Mouse (Mus musculus): Measurements from ENCODE around the gene Arcn1.

Arcn1 gene

DNA sequence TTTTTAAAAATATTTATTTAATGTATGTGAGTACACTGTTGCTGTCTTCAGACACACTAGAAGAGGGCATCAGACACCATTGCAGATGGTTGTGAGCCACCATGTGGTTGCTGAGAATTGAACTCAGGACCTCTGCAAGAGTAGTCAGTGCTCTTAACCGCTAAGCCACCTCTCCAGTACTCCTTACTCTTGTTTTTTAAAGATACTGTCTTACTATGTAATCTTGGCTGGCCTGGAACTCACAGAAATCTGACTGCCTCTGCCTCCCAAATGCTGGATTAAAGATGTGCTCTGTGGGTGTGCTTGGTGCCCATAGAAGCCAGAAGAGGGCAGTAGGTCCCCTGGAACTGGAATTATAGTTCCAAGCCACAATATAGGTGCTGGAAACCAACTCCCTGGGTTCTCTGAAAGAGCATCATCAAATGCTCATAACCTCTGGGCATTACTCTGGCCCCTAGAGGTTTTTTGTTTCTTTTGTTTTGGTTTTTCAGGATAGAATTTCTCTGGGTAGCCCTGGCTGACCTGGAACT lies 26.9 kb downstream of the Arcn1 start:
- DNase-seq (ENCODE audit: low read depth): no peak

- DNase-seq (ENCODE audit: low read depth): no peak
These were observed 30.2 kb downstream of the Arcn1 start for GRCm38 (mm10) chr9:44737240-44737949.

DNA sequence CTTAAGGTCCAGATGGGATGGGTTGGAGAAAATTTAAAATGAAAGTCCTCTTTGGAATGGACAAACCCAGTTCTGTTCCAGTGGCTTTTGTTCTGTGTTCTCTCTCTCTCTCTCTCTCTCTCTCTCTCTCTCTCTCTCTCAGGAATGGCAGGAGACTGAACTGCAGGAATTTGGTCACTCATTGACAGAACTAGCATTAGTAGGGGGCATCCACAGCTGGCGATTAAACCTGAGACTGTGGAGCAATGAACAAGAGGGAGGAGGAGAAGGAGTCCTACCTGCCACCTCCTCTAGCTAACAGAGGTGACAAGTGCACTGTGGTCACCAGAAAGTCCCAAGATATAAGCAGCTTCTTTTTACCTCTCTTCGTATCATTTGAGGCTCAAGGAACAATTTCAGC lies 31.3 kb downstream of the Arcn1 start:
- no peak for DNase-seq (ENCODE audit: low read depth)

DNA sequence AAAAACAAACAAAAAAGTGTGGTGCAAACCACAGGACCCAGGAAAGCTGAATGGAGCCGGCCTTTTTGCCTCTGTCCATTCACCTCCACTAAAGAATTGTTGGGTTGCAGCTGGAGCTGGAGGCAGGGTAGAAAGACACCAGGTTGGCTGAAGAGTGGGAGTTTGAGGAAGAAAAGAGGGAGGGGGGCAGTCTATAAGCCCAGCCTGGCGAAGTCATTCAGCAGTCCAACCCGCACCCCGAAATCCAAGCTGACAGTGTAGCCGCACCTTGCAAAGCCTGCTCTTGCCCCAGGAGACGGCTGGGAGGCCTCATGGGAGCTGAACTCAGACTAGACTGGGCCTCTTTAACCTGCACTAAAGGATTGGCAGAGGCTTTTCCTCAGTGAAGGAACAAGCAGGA lies 31.8 kb downstream of the Arcn1 start:
- DNase-seq (ENCODE audit: low read depth): no peak

- no peak for DNase-seq (ENCODE audit: low read depth)
These were observed 32.8 kb downstream of the Arcn1 start, which contains the start of gene Phldb1 for GRCm38 (mm10) chr9:44734524-44735494. Phldb1 (minus strand) TSS chr9:44735198.

GRCm38 (mm10) chr9:44733671-44734523 lies 33.7 kb downstream of the Arcn1 start:
- DNase-seq (ENCODE audit: low read depth): no peak

DNA sequence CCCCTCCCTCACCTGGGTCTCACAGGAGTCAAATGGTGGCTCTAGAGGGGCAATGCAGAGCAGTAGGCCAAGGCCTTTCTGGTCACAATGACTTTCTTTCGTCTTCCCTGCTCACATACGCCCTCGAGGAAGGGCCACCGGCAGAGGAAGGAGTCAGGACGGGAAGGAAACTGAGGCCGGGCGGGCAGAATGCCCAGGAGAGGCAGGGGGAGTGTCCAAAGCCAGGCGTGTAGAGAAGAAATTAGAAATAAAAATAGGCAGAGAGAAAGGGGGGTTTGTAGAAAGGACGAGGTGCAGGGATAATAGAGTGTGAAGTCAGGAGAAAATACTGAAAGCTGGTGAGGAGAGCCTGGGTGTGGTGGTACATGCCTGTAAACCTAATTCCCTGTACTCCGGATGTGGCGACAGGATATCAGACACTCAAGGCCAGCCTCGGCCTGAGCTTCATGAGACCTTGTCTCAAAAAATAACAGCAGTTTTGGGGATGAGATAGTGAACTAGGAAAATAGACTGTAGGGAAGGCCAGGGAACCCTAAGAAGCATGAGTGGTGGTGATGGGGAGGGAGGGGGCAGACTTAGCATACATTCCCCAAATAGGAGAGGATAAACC lies 34.6 kb downstream of the Arcn1 start:
- no peak for DNase-seq (ENCODE audit: low read depth)

DNA sequence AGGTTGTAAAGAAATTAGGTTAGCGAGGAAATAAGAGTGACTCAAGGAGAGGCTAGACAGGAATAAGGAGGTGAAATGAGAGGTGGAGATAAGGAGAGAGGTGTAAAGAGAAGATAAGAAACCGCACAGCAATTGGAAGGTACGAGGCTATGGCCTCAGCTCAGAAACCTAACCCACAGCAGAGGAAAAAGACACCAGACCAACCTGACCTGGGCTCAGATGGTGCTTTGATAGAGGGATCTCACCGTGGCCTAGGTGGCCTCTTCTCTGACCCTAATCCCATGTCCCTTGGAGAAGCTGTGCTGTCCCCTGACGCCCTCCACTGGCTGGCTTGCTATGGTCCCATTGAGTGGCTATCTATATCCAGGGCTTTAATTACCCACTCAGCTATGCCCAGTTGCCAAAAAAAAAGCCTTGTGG lies 35.5 kb downstream of the Arcn1 start:
- DNase-seq (ENCODE audit: low read depth): no peak

DNA sequence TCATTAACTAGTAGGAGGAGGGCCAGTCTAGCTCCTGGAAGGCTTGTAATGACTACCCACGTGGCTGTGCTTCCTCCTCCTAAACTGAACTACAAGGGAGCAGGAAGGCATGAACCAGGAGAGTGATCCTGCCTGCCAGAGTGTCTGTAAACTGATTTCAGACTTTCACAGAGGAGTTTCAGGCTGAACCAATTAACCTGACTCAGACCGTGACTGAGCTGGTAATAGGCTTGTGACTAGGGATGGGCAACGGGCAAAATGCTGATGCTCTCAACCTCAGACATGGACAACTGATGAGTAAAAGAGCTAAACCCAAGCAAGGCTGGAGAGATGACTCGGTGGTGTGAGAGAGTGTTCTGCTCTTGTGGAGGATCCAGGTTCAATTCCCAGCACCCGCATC lies 40.2 kb downstream of the Arcn1 start:
- DNase-seq (ENCODE audit: low read depth): no peak

DNA sequence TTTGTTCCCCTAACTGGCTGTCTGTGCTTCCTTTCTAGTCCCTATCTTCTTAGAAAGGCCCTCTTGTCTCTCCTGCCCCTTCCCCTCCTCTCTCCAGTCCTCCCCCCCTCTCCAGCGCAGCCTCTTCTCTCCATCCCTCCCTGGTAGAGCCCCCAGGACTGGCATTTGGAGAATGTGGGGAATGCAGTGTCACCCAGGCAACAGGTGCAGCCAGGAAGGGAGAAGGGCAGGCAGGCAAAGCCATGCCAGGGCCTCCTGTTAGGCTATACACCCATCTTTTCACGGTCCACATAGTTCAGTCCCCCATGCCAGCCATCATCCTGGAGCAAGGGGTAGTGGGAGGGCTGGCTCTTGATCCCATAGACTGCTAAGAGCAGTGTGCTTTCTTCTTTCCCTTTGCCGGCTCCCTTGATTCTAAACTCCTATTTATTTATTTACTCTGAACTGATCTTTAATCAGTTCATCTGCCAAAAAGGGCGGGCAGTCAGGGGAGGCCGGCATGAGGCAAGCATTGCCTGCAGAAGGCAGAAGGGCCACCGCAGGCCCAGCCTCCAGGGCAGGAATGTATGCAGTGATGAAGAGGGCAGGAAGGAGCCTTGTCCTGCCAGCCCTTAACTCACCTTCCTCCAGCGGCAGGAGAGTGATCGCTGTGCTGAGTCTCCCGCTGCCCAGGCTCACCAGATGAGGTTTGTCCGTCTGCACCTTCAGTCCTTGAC lies 41.1 kb downstream of the Arcn1 start:
- no peak for DNase-seq (ENCODE audit: low read depth)

DNA sequence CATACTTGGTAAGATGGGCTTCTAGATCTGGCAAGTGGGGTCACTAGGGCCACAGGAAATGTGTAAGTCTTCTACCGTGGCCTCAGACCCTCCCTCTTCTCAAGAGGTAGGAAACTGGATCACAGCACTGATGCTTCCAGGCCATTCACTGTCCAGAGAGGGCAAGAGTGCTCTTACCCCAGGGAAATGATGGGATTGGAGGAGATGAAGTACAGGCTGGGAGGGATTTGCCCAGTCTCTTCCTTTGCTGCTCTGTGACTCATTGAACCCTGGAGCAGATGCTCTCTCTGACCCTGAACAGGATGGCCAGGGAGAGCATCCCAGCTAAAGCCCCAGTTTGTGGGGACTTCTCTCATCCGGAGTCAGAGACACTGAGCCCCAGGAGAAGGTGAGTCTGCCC lies 43.0 kb downstream of the Arcn1 start:
- no peak for DNase-seq (ENCODE audit: low read depth)

GRCm38 (mm10) chr9:44724223-44724622 lies 43.4 kb downstream of the Arcn1 start:
- DNase-seq (ENCODE audit: low read depth): no peak

DNA sequence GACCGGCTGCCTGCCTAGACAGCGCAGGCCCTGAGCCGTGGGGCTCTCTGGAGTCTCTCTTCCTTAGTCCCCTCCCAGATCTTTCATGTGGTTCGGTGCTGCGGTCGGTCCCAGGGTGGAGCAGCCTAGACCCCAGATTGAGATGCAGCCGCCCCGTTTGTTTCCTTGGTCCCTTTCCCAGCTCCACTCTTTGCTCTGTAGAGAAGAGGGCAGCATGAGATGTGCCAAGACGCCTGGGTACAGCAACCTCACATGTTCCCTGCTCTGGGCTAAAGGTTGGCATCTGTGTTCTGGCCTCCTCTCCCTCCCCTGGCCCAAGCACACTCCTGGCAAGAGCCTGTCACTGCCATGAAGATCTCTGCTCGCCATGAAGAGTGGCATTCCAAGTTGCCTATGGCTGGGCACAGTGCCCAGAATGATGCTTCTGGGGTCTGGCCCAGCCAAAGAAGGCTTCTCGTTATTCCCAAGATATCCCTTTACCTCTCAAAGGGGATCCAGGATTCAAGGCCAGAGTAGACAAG lies 44.1 kb downstream of the Arcn1 start:
- no peak for DNase-seq (ENCODE audit: low read depth)

DNA sequence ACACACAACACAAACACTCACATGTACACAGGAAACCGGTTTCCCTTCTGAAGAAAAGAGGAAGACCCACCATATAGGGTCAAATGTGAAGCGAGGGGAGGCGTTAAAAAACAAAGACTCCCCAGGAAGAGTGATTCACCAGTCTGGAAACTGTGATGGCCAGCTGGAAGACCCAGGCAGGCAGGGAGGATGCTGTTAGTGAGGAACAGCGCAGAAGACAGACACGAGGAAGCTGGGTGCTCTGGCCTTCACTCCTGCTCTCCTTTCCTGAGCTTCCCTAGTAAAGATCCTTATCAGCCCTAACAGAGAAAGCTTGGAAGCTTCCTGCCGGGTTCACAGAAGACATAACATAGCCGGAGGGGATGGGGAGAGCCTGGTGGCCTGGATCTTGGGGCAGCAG lies 44.6 kb downstream of the Arcn1 start:
- no peak for DNase-seq (ENCODE audit: low read depth)

- no peak for DNase-seq (ENCODE audit: low read depth)
These were observed 45.1 kb downstream of the Arcn1 start for GRCm38 (mm10) chr9:44722575-44722974.

DNA sequence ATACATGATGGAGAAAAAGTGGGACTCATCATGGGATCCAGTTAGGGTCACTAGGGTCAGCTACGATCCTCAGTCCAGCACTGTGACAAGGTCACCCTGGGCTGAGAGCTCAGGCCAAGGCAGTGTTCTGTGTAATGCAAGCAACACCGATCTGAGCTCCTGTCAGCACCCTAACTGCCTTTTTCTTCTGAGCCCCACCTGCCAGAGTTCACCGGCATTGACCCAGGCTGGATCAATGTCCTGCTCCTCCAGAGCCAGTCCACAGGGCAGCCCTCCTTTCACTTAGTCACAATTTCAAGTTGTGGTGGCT lies 45.8 kb downstream of the Arcn1 start:
- no peak for DNase-seq (ENCODE audit: low read depth)

DNA sequence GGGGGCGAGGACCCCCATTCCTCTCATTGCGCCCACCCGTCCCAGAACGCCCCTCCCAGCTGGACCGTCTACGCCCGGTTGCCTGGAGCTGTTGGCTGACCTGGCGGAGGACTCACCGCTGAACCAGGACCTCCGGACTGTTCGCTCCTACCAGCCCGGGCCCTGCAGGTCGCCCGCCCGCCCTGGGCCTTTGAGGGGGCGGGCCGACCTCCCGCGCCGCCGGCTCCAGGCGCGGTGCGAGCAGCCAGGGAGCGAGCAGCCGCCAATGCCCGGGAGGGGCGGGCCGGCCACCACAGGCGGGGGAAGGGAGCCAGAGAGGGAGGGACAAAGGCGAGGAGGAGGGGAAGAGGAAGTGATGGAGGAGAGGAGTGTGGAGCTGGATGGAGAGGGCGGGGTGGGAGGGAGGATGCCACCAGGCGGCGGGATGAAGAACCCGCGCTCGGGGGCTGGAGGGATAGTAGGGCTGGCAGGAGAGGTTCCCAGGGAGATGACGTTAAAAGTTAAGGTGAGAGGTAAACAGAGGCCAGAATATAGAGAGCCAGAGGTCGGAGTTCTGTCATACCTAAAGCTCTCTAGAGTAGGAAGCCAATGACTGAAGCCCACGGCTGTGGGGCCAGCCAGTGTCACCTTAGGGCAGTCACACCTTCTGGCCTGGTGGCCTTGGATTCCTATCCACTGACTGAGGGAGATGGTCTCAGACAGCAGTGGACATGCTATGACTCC lies 46.3 kb downstream of the Arcn1 start:
- no peak for DNase-seq (ENCODE audit: low read depth)

DNA sequence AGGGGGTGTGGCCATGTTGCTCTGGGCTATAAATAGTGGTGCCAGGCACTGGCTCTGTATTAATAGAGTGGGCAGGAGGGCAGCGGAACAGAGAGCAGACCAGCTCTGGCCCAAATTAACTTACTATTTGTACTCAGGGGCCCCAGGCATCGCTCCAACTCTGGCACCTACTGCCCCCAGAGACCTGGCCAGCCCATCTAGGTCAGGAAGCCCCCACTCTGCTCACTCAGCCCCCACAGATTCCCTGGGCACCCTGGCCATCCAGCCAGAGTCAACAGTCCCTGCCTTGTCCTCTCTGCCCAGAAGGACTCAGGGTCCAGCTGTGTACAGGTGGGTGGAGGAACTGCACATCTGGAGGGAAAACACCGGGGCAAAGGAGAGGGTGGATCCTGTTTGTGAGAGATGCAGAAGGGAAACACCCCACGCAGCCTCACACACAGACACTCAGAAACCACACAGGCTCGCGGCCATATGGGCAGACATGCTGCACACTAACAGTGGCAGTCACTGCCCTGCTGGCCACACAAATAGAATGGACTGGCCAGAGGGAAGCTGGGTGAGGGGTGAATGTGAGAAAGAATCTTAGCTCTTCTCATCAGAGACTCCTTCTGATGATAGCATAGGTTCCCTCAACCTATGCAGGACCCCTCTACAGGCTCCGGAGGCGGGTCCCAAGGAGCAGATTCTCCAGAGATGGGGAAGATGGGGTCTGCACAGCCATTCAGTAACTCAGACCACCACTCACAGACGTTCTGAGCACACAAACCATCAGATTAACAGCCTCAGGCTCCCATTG lies 47.1 kb downstream of the Arcn1 start:
- no peak for DNase-seq (ENCODE audit: low read depth)

- DNase-seq (ENCODE audit: low read depth): no peak
These were observed 47.9 kb downstream of the Arcn1 start for GRCm38 (mm10) chr9:44719632-44720357.

Measured in c-Kit-positive CD71-positive TER-119-negative erythroid progenitor cells, embryonic 14.5 days (primary cell).